Mouse (Mus musculus): ENCODE data around the gene Kmt5b.

- TF ChIP-seq GATA1 (IDR thresholded peaks at IDR 0.05; ENCODE audit: borderline replicate concordance, low read length), result no peak
- no peak for TF ChIP-seq FLI1 (IDR thresholded peaks at IDR 0.05; ENCODE audit: low read length)
Observed at GRCm38 (mm10) chr19:3719362-3719891, 47.8 kb upstream of the Kmt5b start.
